Mouse (Mus musculus) stomach, postnatal 0 days (tissue): ENCODE data around the gene Opn3.

ENCODE experiments used
- CTCF ChIP-seq: IDR thresholded peaks from 2 replicates; pipeline ENCODE4 v1.5.1; 2016; ENCODE audit warnings: antibody characterized with exemption, low read depth, mild to moderate bottlenecking, moderate library complexity
- EP300 ChIP-seq: optimal IDR thresholded peaks from 2 replicates; pipeline ENCODE3; 2016; ENCODE audit warnings: antibody characterized with exemption

DNA sequence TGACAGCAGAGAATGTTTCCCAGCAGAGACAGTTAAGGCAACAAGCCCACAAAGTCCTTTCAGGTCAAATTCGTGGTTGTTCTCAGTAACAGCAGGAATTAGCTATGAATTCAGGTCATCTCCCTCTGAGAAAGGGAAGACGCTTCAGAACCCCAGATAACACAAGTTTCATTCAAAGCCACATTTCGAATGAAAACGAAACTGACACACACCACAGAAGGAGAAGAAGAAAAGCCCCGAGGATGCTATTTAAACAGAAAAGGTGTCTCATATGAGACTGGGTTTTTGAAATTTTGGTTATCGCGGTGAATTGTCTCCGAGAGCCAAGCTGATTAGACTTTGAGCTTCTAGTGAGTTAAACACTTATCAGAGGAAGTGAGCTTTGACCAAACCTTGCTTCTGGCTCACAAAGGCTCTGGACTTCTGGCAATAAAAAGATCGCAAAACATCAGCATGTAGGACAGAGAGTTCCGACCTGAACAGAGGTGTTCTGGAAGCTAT is 60.8 kb downstream of the Opn3 start:
- TF ChIP-seq EP300: no peak
- no peak for TF ChIP-seq CTCF
